ENCODE assay signal across 18 mouse cellular contexts in the genomic region with DNA sequence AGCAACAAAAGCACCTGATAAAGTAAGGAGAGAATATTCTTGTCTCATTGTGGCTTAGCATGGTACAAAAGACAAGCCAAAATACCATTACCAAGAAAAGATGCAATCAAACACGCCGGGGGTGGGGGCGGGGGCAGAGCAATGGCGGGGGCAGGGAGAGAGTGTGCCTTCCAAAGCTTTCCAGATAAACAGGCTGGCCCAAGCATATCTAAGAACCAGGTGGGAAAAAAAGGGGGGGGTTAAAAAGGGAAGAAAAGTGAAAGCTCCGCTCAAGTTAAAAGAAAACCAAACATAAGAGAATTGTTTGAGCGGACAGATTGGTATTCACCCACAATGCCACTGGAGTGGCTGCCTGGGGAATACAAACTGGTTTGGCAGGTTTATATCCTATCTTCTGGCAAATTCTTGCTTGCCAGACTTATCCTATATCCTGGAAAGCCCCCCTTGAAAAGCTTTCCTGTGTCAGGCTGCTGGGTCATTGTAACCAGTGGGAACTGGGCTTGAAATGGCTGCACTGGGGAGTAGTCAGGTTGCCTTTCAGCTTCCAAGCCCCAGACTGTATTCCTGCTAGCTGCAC. TPM values are rescaled to one million over a fixed set of nuclear protein-coding genes. Genes with fewer than 3 reads are reported as not detected.
DNase-seq lines count a peak whose midpoint lies in the region; ATAC-seq and TF ChIP-seq lines count a peak whose summit lies in the region.
"Had no signal": no experiment of that assay in that cellular context is flagged by ENCODE, and none has a peak within 500 bp of the region (broad histone marks: within the 10 kb centered on the region; RNA-seq: fewer than 3 reads in every experiment).

No protein-coding gene starts in this region.

- WGBS in kidney, embryonic 14.5 days: 65% methylated on average over 6 of the region's 6 CpGs
- 52% methylated on average over 6 of the region's 6 CpGs for WGBS in intestine, embryonic 15.5 days
- 64% methylated on average over 6 of the region's 6 CpGs for WGBS in stomach, embryonic 14.5 days
- WGBS in cerebellum, adult 2 months: 90% methylated on average over 6 of the region's 6 CpGs

- H3K4me3 ChIP-seq in kidney, embryonic 14.5 days (ENCODE audit: low read length): no peak overlapping the region
- peak overlapping the region in 1 of 2 experiments; percentile 15; a peak in 1 of 4 replicates for H3K4me3 ChIP-seq in MEL (ENCODE audit: control insufficient read depth in 1 of 2, insufficient read depth in 1 of 2, low read depth in 2 of 2, low read length in 2 of 2)
- no peak overlapping the region for H3K4me3 ChIP-seq in intestine, embryonic 15.5 days (replicated peaks)
- no peak overlapping the region for H3K4me3 ChIP-seq in stomach, embryonic 14.5 days (ENCODE audit: low read depth, low read length)
- no peak overlapping the region for H3K4me3 ChIP-seq in cerebellum, adult 2 months (replicated peaks; ENCODE audit: insufficient read depth, low read depth, low read length)
- H3K4me3 ChIP-seq: forebrain, embryonic 12.5 days; heart, embryonic 13.5 days; liver, embryonic 12.5 days; midbrain, embryonic 10.5 days had no signal

- H3K9me3 ChIP-seq in kidney, embryonic 14.5 days (ENCODE audit: control insufficient read depth, low read length): no peaks in the 10 kb centered on the region
- H3K9me3 ChIP-seq in MEL (replicated peaks; ENCODE audit: insufficient read depth, low read length): no peaks in the 10 kb centered on the region
- H3K9me3 ChIP-seq in intestine, embryonic 15.5 days: no peaks in the 10 kb centered on the region
- H3K9me3 ChIP-seq in stomach, embryonic 14.5 days (ENCODE audit: control insufficient read depth, low read depth, low read length): no peaks in the 10 kb centered on the region
- H3K9me3 ChIP-seq: forebrain, embryonic 12.5 days; heart, embryonic 13.5 days; liver, embryonic 12.5 days; midbrain, embryonic 10.5 days had no signal

- no peaks in the 10 kb centered on the region for H3K79me2 ChIP-seq in MEL (ENCODE audit: control insufficient read depth, insufficient read depth, low read length, poor library complexity)

- no peak for TF ChIP-seq CTCF in MEL (IDR thresholded peaks at IDR 0.05 in 2 of 3, conservative IDR thresholded peaks at IDR 0.05 in 1 of 3; ENCODE audit: control insufficient read depth in 1 of 3, insufficient read depth in 1 of 3, low read depth in 2 of 3, low read length in 3 of 3, poor library complexity in 1 of 3, severe bottlenecking in 1 of 3)
- TF ChIP-seq CTCF in cerebellum, adult 2 months (IDR thresholded peaks at IDR 0.05; ENCODE audit: borderline replicate concordance, insufficient read depth, low read depth, low read length): no peak

- H3K4me2 ChIP-seq in kidney, embryonic 14.5 days (replicated peaks; ENCODE audit: low read depth, low read length): no peak overlapping the region
- H3K4me2 ChIP-seq in intestine, embryonic 15.5 days (replicated peaks): peak overlapping the region; percentile 22
- H3K4me2 ChIP-seq in stomach, embryonic 14.5 days (replicated peaks; ENCODE audit: low read depth, low read length): no peak overlapping the region
- H3K4me2 ChIP-seq: forebrain, embryonic 12.5 days; heart, embryonic 13.5 days; hindbrain, embryonic 14.5 days; liver, embryonic 12.5 days had no signal

- no peak for TF ChIP-seq POLR2A in MEL (IDR thresholded peaks at IDR 0.05; ENCODE audit: control insufficient read depth in 1 of 2, insufficient read depth in 1 of 2, low read depth in 1 of 2, low read length in 2 of 2, poor library complexity in 1 of 2)
- TF ChIP-seq POLR2A in cerebellum, adult 2 months (IDR thresholded peaks at IDR 0.05; ENCODE audit: borderline replicate concordance, insufficient read depth, low read length): no peak

- no peaks in the 10 kb centered on the region for H3K36me3 ChIP-seq in kidney, embryonic 14.5 days (ENCODE audit: control insufficient read depth, insufficient read depth, low read length)
- peaks cover 0 to 15% of the 10 kb centered on the region in 2 experiments; a peak in 2 of 4 replicates for H3K36me3 ChIP-seq in MEL (ENCODE audit: control insufficient read depth in 1 of 2, insufficient read depth in 2 of 2, low read length in 2 of 2)
- no peaks in the 10 kb centered on the region for H3K36me3 ChIP-seq in intestine, embryonic 15.5 days
- H3K36me3 ChIP-seq in stomach, embryonic 14.5 days (ENCODE audit: control insufficient read depth, insufficient read depth, low read length): no peaks in the 10 kb centered on the region
- H3K36me3 ChIP-seq: forebrain, embryonic 12.5 days; heart, embryonic 13.5 days; liver, embryonic 12.5 days; midbrain, embryonic 10.5 days had no signal

- ATAC-seq in kidney, embryonic 14.5 days (ENCODE audit: low FRiP score, low TSS enrichment): no peak
- peak; percentile 76 for ATAC-seq in intestine, embryonic 15.5 days
- ATAC-seq in stomach, embryonic 14.5 days (ENCODE audit: insufficient number of reproducible peaks, insufficient read depth, low FRiP score, low read depth): peak; percentile 83
- ATAC-seq: CD4-positive, CD25-positive, alpha-beta regulatory T cell, adult 4 months; liver, embryonic 12.5 days had no signal

- DNase-seq in kidney, adult 8-10 months: no peak
- peak; percentile 10 for DNase-seq in MEL (ENCODE audit: low read depth, low spot score)
- no peak for DNase-seq in cerebellum, adult 2 months
- no peak for DNase-seq in Muller cell, postnatal 12 days (ENCODE audit: inconsistent ontology term)
- DNase-seq: cerebellum, adult 8-10 months; kidney, adult 11 months; kidney, postnatal 4 days; thymus, postnatal 25 days had no signal

- no peak for TF ChIP-seq RAD21 in MEL (IDR thresholded peaks at IDR 0.05; ENCODE audit: low read depth, low read length)

- H3K9ac ChIP-seq in kidney, embryonic 14.5 days (ENCODE audit: low read depth, low read length): no peak overlapping the region
- H3K9ac ChIP-seq in MEL (ENCODE audit: control insufficient read depth, low read depth, low read length, poor library complexity, severe bottlenecking): no peak overlapping the region
- H3K9ac ChIP-seq in intestine, embryonic 15.5 days: no peak overlapping the region
- H3K9ac ChIP-seq in stomach, embryonic 14.5 days (replicated peaks; ENCODE audit: low read depth, low read length): no peak overlapping the region
- H3K9ac ChIP-seq: forebrain, embryonic 12.5 days; heart, embryonic 13.5 days; hindbrain, embryonic 14.5 days; liver, embryonic 12.5 days had no signal

- no peaks in the 10 kb centered on the region for H3K4me1 ChIP-seq in kidney, embryonic 14.5 days (ENCODE audit: control insufficient read depth, insufficient read depth, low read length)
- H3K4me1 ChIP-seq in MEL (ENCODE audit: control insufficient read depth in 1 of 2, insufficient read depth in 2 of 2, low read length in 2 of 2): peaks cover 1 to 18% of the 10 kb centered on the region in 2 experiments; a peak in 2 of 4 replicates
- no peaks in the 10 kb centered on the region; the same call in 1 of the 2 replicates for H3K4me1 ChIP-seq in intestine, embryonic 15.5 days (replicated peaks)
- H3K4me1 ChIP-seq in stomach, embryonic 14.5 days (ENCODE audit: control insufficient read depth, insufficient read depth, low read length): no peaks in the 10 kb centered on the region
- H3K4me1 ChIP-seq in cerebellum, adult 2 months (ENCODE audit: control insufficient read depth, insufficient read depth, low read length): no peaks in the 10 kb centered on the region
- H3K4me1 ChIP-seq: forebrain, embryonic 12.5 days; heart, embryonic 13.5 days had no signal

- peak overlapping the region; percentile 42; the same call in 1 of the 2 replicates for H3K27ac ChIP-seq in kidney, embryonic 14.5 days (ENCODE audit: low read depth, low read length)
- H3K27ac ChIP-seq in MEL (ENCODE audit: control insufficient read depth, low read depth, low read length): no peak overlapping the region
- no peak overlapping the region for H3K27ac ChIP-seq in intestine, embryonic 15.5 days
- H3K27ac ChIP-seq in stomach, embryonic 14.5 days (ENCODE audit: low read length): peak overlapping the region; percentile 66
- no peak overlapping the region for H3K27ac ChIP-seq in cerebellum, adult 2 months (ENCODE audit: insufficient read depth, low read length)
- H3K27ac ChIP-seq: forebrain, embryonic 12.5 days; heart, embryonic 13.5 days; hindbrain, embryonic 14.5 days; liver, embryonic 12.5 days; macrophage; midbrain, embryonic 10.5 days had no signal

- H3K27me3 ChIP-seq in kidney, embryonic 14.5 days (ENCODE audit: control insufficient read depth, insufficient read depth, low read length): no peaks in the 10 kb centered on the region
- H3K27me3 ChIP-seq in MEL (ENCODE audit: control insufficient read depth in 1 of 2, insufficient read depth in 2 of 2, low read length in 2 of 2): peaks cover 0 to under 1% of the 10 kb centered on the region in 2 experiments; a peak in 3 of 4 replicates
- no peaks in the 10 kb centered on the region for H3K27me3 ChIP-seq in intestine, embryonic 15.5 days (replicated peaks)
- no peaks in the 10 kb centered on the region for H3K27me3 ChIP-seq in stomach, embryonic 14.5 days (ENCODE audit: control insufficient read depth, insufficient read depth, low read length)
- no peaks in the 10 kb centered on the region for H3K27me3 ChIP-seq in cerebellum, adult 2 months (ENCODE audit: control insufficient read depth, insufficient read depth, low read length)
- H3K27me3 ChIP-seq: forebrain, embryonic 12.5 days had no signal

- TF ChIP-seq EP300 in MEL (IDR thresholded peaks at IDR 0.05; ENCODE audit: low read depth in 1 of 2, low read length in 2 of 2): peak in 1 of 2 experiments; percentile 11; a peak in 1 of 4 replicates

TF ChIP-seq in MEL, 35 proteins besides CTCF, POLR2A, EP300 and RAD21:
- TF ChIP-seq TCF12 (IDR thresholded peaks at IDR 0.05; ENCODE audit: low read depth, low read length) (peak; percentile 16; the same call in 1 of the 2 replicates), ELF1 (IDR thresholded peaks at IDR 0.05; ENCODE audit: low read depth, low read length) (no peak)

RNA-seq across cellular contexts. Expression of a gene that starts 51.8 kb away (rescaled TPM):
- 47.3 and 122 TPM in 2 replicates for polyA plus RNA-seq in kidney, embryonic 14.5 days (2014; fragmentation: Nextera tagmentation; extraction: Ambion mirVana)
- 36.9 and 37.1 TPM in 2 replicates for total RNA-seq in MEL (2012; rRNA removed)
- polyA plus RNA-seq in MEL (2012; ENCODE audit: insufficient read depth in 1 of 2, insufficient read length in 2 of 2, low read depth in 1 of 2, low replicate concordance in 2 of 2, missing spikeins in 1 of 2): 10 to 100 TPM in 1 of 2 experiments, not detected in 1; 40.4 TPM
- polyA plus RNA-seq in intestine, embryonic 15.5 days (2015; fragmentation: Nextera tagmentation; extraction: Ambion mirVana): 58.8 and 62.4 TPM in 2 replicates
- 81.9 and 83.5 TPM in 2 replicates for polyA plus RNA-seq in stomach, embryonic 14.5 days (2014; fragmentation: Nextera tagmentation; extraction: Ambion mirVana)
- polyA plus RNA-seq in cerebellum, adult 2 months (2012; rRNA removed): 24.9 and 27.2 TPM in 2 replicates

Comparison
In these comparisons a context has a peak if more than half of its experiments do, and no peak if none do; other contexts are left out.
1. H3K27ac ChIP-seq: peak in kidney, embryonic 14.5 days (single experiment) and stomach, embryonic 14.5 days (single experiment); none in MEL (single experiment), intestine, embryonic 15.5 days (single experiment) and cerebellum, adult 2 months (single experiment).